Mouse (Mus musculus) lung, embryonic 14.5 days (tissue): ENCODE measurements around the gene Dnm3. TPM values are rescaled to one million over a fixed set of nuclear protein-coding genes. Genes with fewer than 3 reads are reported as not detected.

Source experiments
- ATAC-seq: fragments of 200-750 bp; cut with Nextera tagmentation; 2 replicates; pipeline ENCODE4 v1.8.0; 2017; ENCODE audit warnings: mild to moderate bottlenecking, moderate TSS enrichment, moderate library complexity; ENCODE audit not compliant: insufficient read depth
- DNase-seq: peaks from one replicate; pipeline ENCODE4 v3.0.0-alpha.2; 2015
- H3K27ac ChIP-seq: fragments of 300-500 bp; sonication (generic); 2 replicates; pipeline ENCODE4 v1.5.1; 2014; ENCODE audit warnings: low read depth, mild to moderate bottlenecking, moderate library complexity
- H3K27me3 ChIP-seq: fragments of 300-500 bp; sonication (generic); 2 replicates; pipeline ENCODE4 v1.6.1; 2014; ENCODE audit warnings: low read length, control low read depth; ENCODE audit not compliant: insufficient read depth
- H3K36me3 ChIP-seq: fragments of 300-500 bp; sonication (generic); 2 replicates; pipeline ENCODE4 v1.6.1; 2014; ENCODE audit warnings: control low read depth; ENCODE audit not compliant: insufficient read depth
- H3K4me1 ChIP-seq: fragments of 300-500 bp; sonication (generic); 2 replicates; pipeline ENCODE4 v1.6.1; 2014; ENCODE audit warnings: antibody characterized with exemption, control low read depth; ENCODE audit not compliant: insufficient read depth
- H3K4me2 ChIP-seq: fragments of 300-500 bp; sonication (generic); 2 replicates; pipeline ENCODE4 v1.6.1; 2014; ENCODE audit warnings: mild to moderate bottlenecking
- H3K4me3 ChIP-seq: fragments of 300-500 bp; sonication (generic); 2 replicates; pipeline ENCODE4 v1.5.1; 2014; ENCODE audit warnings: low read depth, low read length
- H3K9ac ChIP-seq: fragments of 300-500 bp; sonication (generic); 2 replicates; pipeline ENCODE4 v1.6.1; 2014
- H3K9me3 ChIP-seq: fragments of 300-500 bp; sonication (generic); 2 replicates; pipeline ENCODE4 v1.6.1; 2016; ENCODE audit warnings: low read depth, low read length, control low read depth
- CTCF ChIP-seq: IDR thresholded peaks from 2 replicates; pipeline ENCODE4 v1.5.1; 2016; ENCODE audit warnings: antibody characterized with exemption, low read depth
- WGBS: fragments of 180-500 bp; shearing (Covaris S2); extraction: QIAGEN DNeasy Blood & Tissue Kit; methylation state at CpG from one replicate; pipeline ENCODE4 v1.1.7; 2014; 5-methylcytosine and 5-hydroxymethylcytosine counted together
- polyA plus RNA-seq: library from polyadenylated mRNA; unstranded; fragments of >200 nt; fragmentation: Nextera tagmentation; extraction: Ambion mirVana; gene quantifications from 2 replicates; pipeline ENCODE4 v1.2.1, GENCODE M21; 2014

Gene Dnm3
- polyA plus RNA-seq, 1 experiment from 2014 or later: 2.8 TPM

DNA sequence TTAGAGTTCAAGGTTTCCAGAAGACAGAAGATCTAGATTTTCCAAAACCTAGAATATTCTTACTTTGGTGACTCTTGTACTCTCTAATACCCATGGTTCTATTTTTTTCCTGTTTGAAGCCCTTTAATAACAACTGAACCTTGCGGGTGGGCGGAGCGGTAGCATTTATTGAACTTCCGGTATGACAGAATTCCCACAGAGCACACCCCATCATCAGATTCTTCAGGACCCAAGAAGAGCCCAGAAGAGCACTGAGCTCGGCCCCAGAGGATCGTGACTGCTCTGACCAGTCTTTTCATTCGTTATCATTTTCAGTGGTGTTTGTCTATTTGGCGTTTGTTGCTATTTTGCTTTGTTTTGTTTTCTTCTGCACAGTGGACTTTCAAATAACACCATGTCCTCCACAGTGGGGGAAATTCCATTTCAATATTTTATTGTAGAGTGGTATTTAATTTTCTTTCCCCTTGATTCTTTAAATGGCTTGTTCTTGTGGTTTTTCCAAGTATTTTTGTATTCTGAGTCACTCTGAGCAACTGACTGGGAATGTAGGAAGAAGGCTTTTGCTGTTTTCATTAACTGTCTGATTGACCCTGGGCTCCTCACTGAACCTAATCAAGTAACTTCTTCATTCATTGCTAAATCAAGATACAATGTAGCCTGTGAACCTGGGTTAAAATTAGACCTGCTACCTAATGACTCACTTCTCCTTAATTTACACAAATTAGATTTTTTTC is 344.8 kb downstream of the Dnm3 start:
- Histone ChIP-seq H3K9ac (no peak overlapping the region), H3K4me3 (no peak overlapping the region), H3K4me1 (peaks cover 8% of the 10 kb centered on the region), H3K27me3 (no peaks in the 10 kb centered on the region), H3K4me2 (no peak overlapping the region), H3K36me3 (no peaks in the 10 kb centered on the region), H3K27ac (no peak overlapping the region), H3K9me3 (no peaks in the 10 kb centered on the region)
- DNase-seq (no peak), ATAC-seq (no peak)
- WGBS: 85% methylated on average over 8 of the region's 8 CpGs
- no peak for TF ChIP-seq CTCF

DNA sequence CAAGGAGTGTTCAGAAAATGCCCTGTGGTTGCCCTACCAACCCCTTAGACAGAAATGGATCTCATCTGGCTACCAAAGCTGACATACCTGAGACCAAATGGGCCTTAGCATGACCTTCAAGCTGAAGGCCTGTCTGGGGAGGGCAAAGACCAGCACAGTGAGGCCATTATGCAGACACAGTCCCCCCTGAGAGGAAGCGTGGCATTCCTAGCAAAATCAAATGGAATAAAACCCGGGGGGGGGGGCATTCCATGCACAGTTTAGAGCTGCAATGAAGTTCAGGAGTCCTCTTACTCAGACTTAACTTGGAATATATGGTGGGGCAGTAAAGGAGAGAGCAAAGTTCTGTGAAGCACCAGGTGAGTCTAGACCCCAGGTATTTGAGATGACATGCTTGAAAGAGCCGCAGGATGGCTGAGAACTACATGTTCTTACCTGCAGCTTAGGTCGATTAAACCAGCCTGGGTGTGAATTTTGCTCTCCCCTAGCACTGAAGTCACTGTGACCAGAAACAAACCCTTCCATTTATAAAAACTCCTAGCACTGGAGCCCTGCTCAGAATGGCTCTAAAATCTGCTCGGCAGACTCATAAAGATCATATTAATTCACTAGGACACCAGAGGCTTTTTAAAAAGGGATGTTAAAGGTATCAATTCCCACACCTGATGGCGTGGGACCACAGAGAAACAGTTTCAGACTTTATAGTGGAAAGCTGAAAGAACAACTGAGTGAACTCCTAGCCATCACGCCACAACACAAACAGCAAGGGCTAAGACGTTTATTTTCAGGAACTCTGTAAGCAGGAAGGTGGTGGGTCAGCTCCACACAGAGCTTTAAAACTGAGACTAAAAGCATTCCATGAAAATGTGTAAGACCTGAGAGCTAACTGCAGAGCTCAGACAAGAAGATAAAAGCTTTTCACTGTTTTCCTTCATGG is 350.7 kb downstream of the Dnm3 start:
- H3K4me3 ChIP-seq: no peak overlapping the region
- 65% methylated on average over 8 of the region's 8 CpGs for WGBS
- TF ChIP-seq CTCF: no peak
- H3K9ac ChIP-seq: no peak overlapping the region
- no peak overlapping the region for H3K4me2 ChIP-seq
- no peak overlapping the region for H3K27ac ChIP-seq
- H3K27me3 ChIP-seq: no peaks in the 10 kb centered on the region
- DNase-seq (no peak), ATAC-seq (no peak)
- peaks cover 7% of the 10 kb centered on the region; the same call in 1 of the 2 replicates for H3K4me1 ChIP-seq
- H3K36me3 ChIP-seq: no peaks in the 10 kb centered on the region
- no peaks in the 10 kb centered on the region for H3K9me3 ChIP-seq

DNA sequence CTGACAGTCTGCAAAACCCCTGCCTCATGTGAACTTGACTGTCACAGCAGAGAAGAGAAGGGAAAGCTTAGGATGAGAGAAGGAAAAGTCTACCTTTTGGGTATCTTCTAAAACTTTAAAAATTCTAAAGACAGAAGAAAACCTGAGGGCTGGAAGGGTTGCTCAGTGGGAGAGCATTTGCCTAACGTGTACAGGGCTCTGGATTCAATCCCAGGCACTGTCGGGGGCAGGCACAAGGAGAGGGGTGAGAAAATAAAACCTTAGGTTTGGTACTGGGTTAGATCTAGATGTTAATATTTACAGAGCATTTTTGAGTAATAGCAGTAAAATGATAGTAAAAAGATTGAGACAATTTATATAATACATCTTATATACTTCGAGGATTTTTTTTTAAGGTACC is 353.4 kb downstream of the Dnm3 start:
- H3K36me3 ChIP-seq: no peaks in the 10 kb centered on the region
- TF ChIP-seq CTCF: no peak
- no peaks in the 10 kb centered on the region for H3K27me3 ChIP-seq
- no peak overlapping the region for H3K4me2 ChIP-seq
- 68% methylated on average over 3 of the region's 3 CpGs for WGBS
- DNase-seq: no peak
- no peak for ATAC-seq
- peaks cover 7% of the 10 kb centered on the region; the same call in 1 of the 2 replicates for H3K4me1 ChIP-seq
- H3K4me3 ChIP-seq: no peak overlapping the region
- H3K9me3 ChIP-seq: no peaks in the 10 kb centered on the region
- no peak overlapping the region for H3K27ac ChIP-seq
- no peak overlapping the region for H3K9ac ChIP-seq

DNA sequence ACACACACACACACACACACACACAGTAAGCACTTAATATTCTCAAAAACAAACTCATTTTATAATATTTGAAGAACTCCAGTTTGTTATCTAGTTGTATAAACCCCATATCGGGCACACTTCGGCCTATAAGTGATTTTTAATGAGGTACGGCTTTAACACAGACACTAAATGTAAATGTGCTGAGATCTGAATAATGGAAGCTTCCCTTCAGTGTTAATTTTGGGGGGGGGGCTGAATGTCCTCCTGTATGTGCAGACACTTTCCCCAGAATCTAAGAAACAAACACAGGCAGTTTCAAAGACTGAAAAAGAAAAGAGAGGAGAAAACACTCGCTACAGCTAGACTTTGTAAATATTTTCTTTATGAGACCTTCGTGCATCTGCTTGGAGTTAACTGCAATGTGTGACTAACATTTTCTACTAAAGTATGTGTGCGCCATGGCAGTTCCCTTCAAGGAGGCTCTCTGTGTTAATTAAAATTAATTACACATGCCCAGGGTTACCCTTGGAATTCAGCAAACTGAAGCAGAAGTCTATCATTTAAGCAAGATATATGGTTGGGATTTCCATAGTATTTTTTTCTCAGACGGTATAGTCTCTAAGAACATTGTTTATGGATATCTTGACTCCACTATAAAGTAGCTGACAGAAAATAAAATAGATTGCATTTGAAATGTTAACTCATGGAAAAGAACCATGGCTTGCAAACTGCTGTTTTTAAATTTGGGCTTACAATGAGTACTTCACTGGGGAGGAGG is 356.2 kb downstream of the Dnm3 start:
- WGBS: 34% methylated on average over 7 of the region's 7 CpGs
- Histone ChIP-seq H3K4me2 (0 out of 2 replicates have a peak overlapping the region, but pooled peaks have one; percentile 0), H3K27ac (peak overlapping the region; percentile 48), H3K9me3 (no peaks in the 10 kb centered on the region), H3K36me3 (no peaks in the 10 kb centered on the region), H3K9ac (no peak overlapping the region), H3K4me3 (no peak overlapping the region), H3K4me1 (peaks cover 7% of the 10 kb centered on the region; the same call in 1 of the 2 replicates), H3K27me3 (no peaks in the 10 kb centered on the region)
- peak; percentile 70 for DNase-seq
- TF ChIP-seq CTCF: no peak
- peak; percentile 89 for ATAC-seq

DNA sequence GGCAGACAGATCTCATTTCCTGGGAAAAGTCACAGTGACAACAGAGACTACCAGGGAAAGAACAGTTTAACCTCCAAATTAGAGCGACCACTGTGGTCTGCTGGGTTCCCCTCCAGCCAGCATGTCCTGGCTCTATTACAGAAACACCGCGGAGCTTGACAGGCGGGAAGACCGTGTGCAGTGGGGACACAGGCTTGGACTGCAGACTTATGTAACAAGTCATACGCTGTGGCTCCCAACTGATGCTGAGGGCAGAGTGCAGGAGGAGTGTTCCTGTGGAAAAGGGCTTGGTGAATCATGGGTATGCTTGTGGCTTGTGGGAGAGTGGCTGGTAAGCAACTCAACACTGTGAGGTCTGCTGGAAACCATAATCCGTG is 368.4 kb downstream of the Dnm3 start:
- Histone ChIP-seq H3K4me2 (no peak overlapping the region), H3K4me1 (0 out of 2 replicates have a peak, but pooled peaks cover 4% of the 10 kb centered on the region), H3K36me3 (no peaks in the 10 kb centered on the region), H3K4me3 (no peak overlapping the region), H3K9ac (no peak overlapping the region), H3K9me3 (no peaks in the 10 kb centered on the region), H3K27me3 (no peaks in the 10 kb centered on the region), H3K27ac (peak overlapping the region; percentile 55; the same call in 1 of the 2 replicates)
- peak; percentile 68 for DNase-seq
- WGBS: 49% methylated on average over 7 of the region's 7 CpGs
- TF ChIP-seq CTCF: no peak
- ATAC-seq: peak; percentile 74

DNA sequence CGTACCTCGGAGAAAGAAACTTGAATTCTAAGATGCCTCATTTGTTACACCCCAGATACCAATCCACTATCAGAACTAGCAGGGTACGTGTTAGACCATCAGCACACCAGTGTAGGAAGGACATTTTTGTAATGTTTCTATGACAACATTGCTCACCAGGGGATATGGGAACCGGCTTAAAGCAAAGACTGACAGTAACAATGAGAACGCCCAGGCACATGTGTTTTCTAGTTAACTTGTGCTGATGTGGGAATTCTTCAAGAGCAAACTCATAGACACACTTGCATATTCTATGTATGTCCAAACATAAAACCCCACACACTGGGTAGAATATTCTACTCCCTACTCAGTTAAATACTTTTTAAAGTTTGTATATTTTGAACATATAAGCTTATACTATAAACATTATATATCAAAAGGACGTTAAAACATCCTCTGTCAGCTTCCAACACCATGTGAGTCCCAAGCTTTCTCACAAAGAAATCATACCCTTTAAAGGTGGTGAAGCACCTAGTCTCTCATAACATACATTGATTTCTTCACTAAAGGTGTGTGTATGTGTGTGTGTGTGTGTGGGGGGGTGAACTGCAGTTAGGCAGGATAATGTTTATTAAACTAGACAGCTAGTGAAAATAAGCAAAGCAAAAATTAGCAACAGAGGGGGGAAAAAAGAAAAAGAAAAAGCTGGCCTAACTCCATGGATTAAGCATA is 369.0 kb downstream of the Dnm3 start:
- Histone ChIP-seq H3K9ac (no peak overlapping the region), H3K36me3 (no peaks in the 10 kb centered on the region), H3K9me3 (no peaks in the 10 kb centered on the region), H3K27me3 (no peaks in the 10 kb centered on the region), H3K4me1 (0 out of 2 replicates have a peak, but pooled peaks cover 4% of the 10 kb centered on the region), H3K4me2 (no peak overlapping the region), H3K27ac (peak overlapping the region; percentile 55; the same call in 1 of the 2 replicates), H3K4me3 (no peak overlapping the region)
- DNase-seq (no peak), ATAC-seq (peak; percentile 54)
- 57% methylated on average over 6 of the region's 6 CpGs for WGBS
- no peak for TF ChIP-seq CTCF
